Mouse (Mus musculus) ES-E14 (cell line): Measurements from ENCODE around the gene Arl8b.

Experiments used
- MAFK ChIP-seq: IDR thresholded peaks from 2 replicates; pipeline ENCODE4 v1.6.1; 2014; ENCODE audit warnings: mild to moderate bottlenecking, low read depth, low read length, inconsistent platforms; ENCODE audit not compliant: insufficient read depth
- ZC3H11A ChIP-seq: IDR thresholded peaks from 2 replicates; pipeline ENCODE4 v1.6.1; 2012; ENCODE audit warnings: low read depth, mild to moderate bottlenecking, inconsistent platforms, low read length, borderline replicate concordance
- ZNF384 ChIP-seq: IDR thresholded peaks from 2 replicates; pipeline ENCODE4 v1.6.1; 2012; ENCODE audit warnings: low read depth, low read length, inconsistent platforms

- TF ChIP-seq MAFK (no peak), ZC3H11A (no peak), ZNF384 (no peak)
Observed at GRCm38 (mm10) chr6:108832989-108833388, 50.1 kb downstream of the Arl8b start.
